Mouse (Mus musculus) MEL (cell line): ENCODE measurements around the gene Naa50. TPM values are rescaled to one million over a fixed set of nuclear protein-coding genes. Genes with fewer than 3 reads are reported as not detected.

Source experiments
- DNase-seq: peaks from one replicate; pipeline ENCODE4 v3.0.0; 2011; ENCODE audit warnings: low read depth, low spot score
- H3K27ac ChIP-seq: 2 replicates; pipeline ENCODE4 v1.5.1; 2012; ENCODE audit warnings: low read depth, mild to moderate bottlenecking, control low read depth, low read length, moderate library complexity; ENCODE audit not compliant: control insufficient read depth
- H3K27me3 ChIP-seq, 2 experiments: fragments of 150-350 bp in 1 of 2; sonication (generic) in 1 of 2; 2 replicates each; pipeline ENCODE4 v1.6.1; 2012; ENCODE audit warnings: low read length in 2 of 2, mild to moderate bottlenecking in 2 of 2, improper control_type of control experiment in 1 of 2, moderate library complexity in 1 of 2; ENCODE audit not compliant: insufficient read depth in 2 of 2, control insufficient read depth in 1 of 2
- H3K36me3 ChIP-seq, 2 experiments: 2 replicates each; pipeline ENCODE4 v1.6.1; 2012 to 2014; ENCODE audit warnings: low read length in 2 of 2, improper control_type of control experiment in 1 of 2, inconsistent platforms in 1 of 2, mild to moderate bottlenecking in 1 of 2; ENCODE audit not compliant: insufficient read depth in 2 of 2, control insufficient read depth in 1 of 2
- H3K4me1 ChIP-seq, 2 experiments: fragments of 150-350 bp in 1 of 2; sonication (generic) in 1 of 2; 2 replicates each; pipeline ENCODE4 v1.6.1; 2012; ENCODE audit warnings: low read length in 2 of 2, improper control_type of control experiment in 1 of 2, mild to moderate bottlenecking in 1 of 2; ENCODE audit not compliant: insufficient read depth in 2 of 2, control insufficient read depth in 1 of 2
- H3K4me3 ChIP-seq, 2 experiments: fragments of 150-350 bp in 1 of 2; sonication (generic) in 1 of 2; 2 replicates each; pipeline ENCODE4 v1.5.1; 2012; ENCODE audit warnings: low read depth in 2 of 2, low read length in 2 of 2, mild to moderate bottlenecking in 2 of 2, moderate library complexity in 2 of 2, control low read depth in 1 of 2, improper control_type of control experiment in 1 of 2; ENCODE audit not compliant: control insufficient read depth in 1 of 2, insufficient read depth in 1 of 2
- H3K79me2 ChIP-seq: 2 replicates; pipeline ENCODE4 v1.6.1; 2012; ENCODE audit warnings: mild to moderate bottlenecking, low read length, moderate library complexity; ENCODE audit not compliant: control insufficient read depth, poor library complexity, insufficient read depth
- H3K9ac ChIP-seq: 2 replicates; pipeline ENCODE4 v1.6.1; 2012; ENCODE audit warnings: low read depth, mild to moderate bottlenecking, control low read depth, low read length, moderate library complexity; ENCODE audit not compliant: control insufficient read depth, poor library complexity, severe bottlenecking
- H3K9me3 ChIP-seq: fragments of 150-350 bp; sonication (generic); replicated peaks from 2 replicates; pipeline ENCODE4 v1.6.1; 2012; ENCODE audit warnings: mild to moderate bottlenecking, low read length, improper control_type of control experiment, moderate library complexity; ENCODE audit not compliant: insufficient read depth
- BHLHE40 ChIP-seq: IDR thresholded peaks from 2 replicates; pipeline ENCODE4 v1.6.1; 2012; ENCODE audit warnings: low read depth, mild to moderate bottlenecking, inconsistent platforms, low read length, improper control_type of control experiment, borderline replicate concordance
- CTCF ChIP-seq, 3 experiments: IDR thresholded peaks in 2 of 3; conservative IDR thresholded peaks in 1 of 3; 2 replicates each; pipeline ENCODE4 v1.5.1; 2011 to 2012; ENCODE audit warnings: low read length in 3 of 3, low read depth in 2 of 3, mild to moderate bottlenecking in 2 of 3, improper control_type of control experiment in 1 of 3, inconsistent platforms in 1 of 3, mixed read lengths in 1 of 3, moderate library complexity in 1 of 3; ENCODE audit not compliant: control insufficient read depth in 1 of 3, insufficient read depth in 1 of 3, poor library complexity in 1 of 3, severe bottlenecking in 1 of 3
- ELF1 ChIP-seq: IDR thresholded peaks from 2 replicates; pipeline ENCODE4 v1.6.1; 2014; ENCODE audit warnings: low read depth, mild to moderate bottlenecking, inconsistent platforms, low read length, improper control_type of control experiment, moderate library complexity
- GABPA ChIP-seq: IDR thresholded peaks from 2 replicates; pipeline ENCODE4 v1.6.1; 2012; ENCODE audit warnings: low read depth, mild to moderate bottlenecking, inconsistent platforms, low read length, improper control_type of control experiment, moderate library complexity
- MAFK ChIP-seq: IDR thresholded peaks from 2 replicates; pipeline ENCODE4 v1.6.1; 2011; ENCODE audit warnings: low read depth, mild to moderate bottlenecking, low read length, improper control_type of control experiment, borderline replicate concordance
- MAX ChIP-seq: IDR thresholded peaks from 2 replicates; pipeline ENCODE4 v1.6.1; 2011; ENCODE audit warnings: low read length, improper control_type of control experiment
- MXI1 ChIP-seq: IDR thresholded peaks from 2 replicates; pipeline ENCODE4 v1.6.1; 2011; ENCODE audit warnings: mild to moderate bottlenecking, low read depth, low read length, improper control_type of control experiment
- MYC ChIP-seq: IDR thresholded peaks from 2 replicates; pipeline ENCODE4 v1.6.1; 2011; ENCODE audit warnings: low read depth, mild to moderate bottlenecking, low read length, improper control_type of control experiment, moderate library complexity
- RAD21 ChIP-seq: IDR thresholded peaks from 2 replicates; pipeline ENCODE4 v1.6.1; 2011; ENCODE audit warnings: mild to moderate bottlenecking, low read depth, low read length, improper control_type of control experiment
- RCOR1 ChIP-seq: IDR thresholded peaks from 2 replicates; pipeline ENCODE4 v1.6.1; 2012; ENCODE audit warnings: low read depth, mild to moderate bottlenecking, inconsistent platforms, low read length, improper control_type of control experiment
- SIN3A ChIP-seq: IDR thresholded peaks from 2 replicates; pipeline ENCODE4 v1.6.1; 2012; ENCODE audit warnings: low read length, improper control_type of control experiment, inconsistent platforms
- SMC3 ChIP-seq: IDR thresholded peaks from 2 replicates; pipeline ENCODE4 v1.6.1; 2011; ENCODE audit warnings: low read depth, low read length, improper control_type of control experiment
- USF1 ChIP-seq: IDR thresholded peaks from 2 replicates; pipeline ENCODE4 v1.6.1; 2014; ENCODE audit warnings: low read depth, mild to moderate bottlenecking, inconsistent platforms, low read length, improper control_type of control experiment, moderate library complexity
- ZC3H11A ChIP-seq: IDR thresholded peaks from 2 replicates; pipeline ENCODE4 v1.6.1; 2012; ENCODE audit warnings: low read depth, mild to moderate bottlenecking, inconsistent platforms, low read length, improper control_type of control experiment
- ZMIZ1 ChIP-seq: IDR thresholded peaks from 2 replicates; pipeline ENCODE4 v1.6.1; 2012; ENCODE audit warnings: low read depth, mild to moderate bottlenecking, inconsistent platforms, low read length, improper control_type of control experiment, moderate library complexity
- ZNF384 ChIP-seq: IDR thresholded peaks from 2 replicates; pipeline ENCODE4 v1.6.1; 2012; ENCODE audit warnings: low read depth, mild to moderate bottlenecking, inconsistent platforms, low read length, improper control_type of control experiment
- polyA plus RNA-seq, 2 experiments: library from polyadenylated mRNA; stranded (reverse) in 1 of 2; unstranded in 1 of 2; fragments of >175 nt in 1 of 2; fragments of >200 nt in 1 of 2; gene quantifications; 2 replicates each; pipeline versions ENCODE4 v1.2.1 to v1.2.4; 2012; ENCODE audit warnings: low replicate concordance in 2 of 2, low read depth in 1 of 2; ENCODE audit not compliant: insufficient read length in 2 of 2, insufficient read depth in 1 of 2, missing spikeins in 1 of 2
- total RNA-seq: library from RNA; depleted of rRNA; stranded (reverse); fragments of 300-350 nt; gene quantifications from 2 replicates; pipeline ENCODE4 v1.2.3, GENCODE M21; 2012

The Naa50 gene
- total and polyA plus RNA-seq, 3 experiments, result 52.1 to 204 (median 90.4) TPM

GRCm38 (mm10) chr16:44102925-44103324 lies 36.7 kb upstream of the Naa50 start:
- Histone ChIP-seq H3K4me3 (no peak overlapping the region), H3K27me3 (no peaks in the 10 kb centered on the region), H3K9me3 (no peaks in the 10 kb centered on the region), H3K9ac (no peak overlapping the region), H3K27ac (no peak overlapping the region), H3K79me2 (no peaks in the 10 kb centered on the region), H3K36me3 (peaks cover 0 to 16% of the 10 kb centered on the region in 2 experiments; a peak in 2 of 4 replicates), H3K4me1 (no peaks in the 10 kb centered on the region)
- DNase-seq, result peak; percentile 23
- TF ChIP-seq RAD21 (peak; percentile 6), MYC (no peak), CTCF (IDR thresholded peaks at IDR 0.05 in 2 of 3, conservative IDR thresholded peaks at IDR 0.05 in 1 of 3; ENCODE audit: control insufficient read depth in 1 of 3, insufficient read depth in 1 of 3, low read depth in 2 of 3, low read length in 3 of 3, poor library complexity in 1 of 3, severe bottlenecking in 1 of 3) (peak in 2 of 3 experiments; percentile 19 to 39; a peak in 3 of 6 replicates), SMC3 (0 out of 2 replicates have a peak, but pooled peaks have one; percentile 24)

GRCm38 (mm10) chr16:44103806-44104766 lies 35.5 kb upstream of the Naa50 start:
- peaks cover 0 to 7% of the 10 kb centered on the region in 2 experiments; a peak in 2 of 4 replicates for H3K36me3 ChIP-seq
- H3K27me3 ChIP-seq, result no peaks in the 10 kb centered on the region
- no peak overlapping the region for H3K27ac ChIP-seq
- H3K79me2 ChIP-seq, result no peaks in the 10 kb centered on the region
- no peak overlapping the region for H3K4me3 ChIP-seq
- peak; percentile 51 for DNase-seq
- H3K4me1 ChIP-seq, result no peaks in the 10 kb centered on the region
- no peaks in the 10 kb centered on the region for H3K9me3 ChIP-seq
- no peak overlapping the region for H3K9ac ChIP-seq
- TF ChIP-seq MXI1, result no peak
- TF ChIP-seq ZNF384, result peak; percentile 70
- no peak for TF ChIP-seq ZC3H11A
- 0 out of 2 replicates have a peak, but pooled peaks have one; percentile 16 for TF ChIP-seq SMC3
- no peak for TF ChIP-seq ELF1
- TF ChIP-seq CTCF (IDR thresholded peaks at IDR 0.05 in 2 of 3, conservative IDR thresholded peaks at IDR 0.05 in 1 of 3; ENCODE audit: control insufficient read depth in 1 of 3, insufficient read depth in 1 of 3, low read depth in 2 of 3, low read length in 3 of 3, poor library complexity in 1 of 3, severe bottlenecking in 1 of 3), result peak in 2 of 3 experiments; percentile 32 to 47

GRCm38 (mm10) chr16:44105211-44105610 lies 34.4 kb upstream of the Naa50 start:
- DNase-seq, result no peak
- TF ChIP-seq ZMIZ1 (no peak), MAX (no peak), RAD21 (no peak), GABPA (no peak), MAFK (no peak), RCOR1 (no peak), USF1 (no peak), ELF1 (no peak), BHLHE40 (no peak), SIN3A (no peak), ZC3H11A (no peak)
- no peaks in the 10 kb centered on the region for H3K4me1 ChIP-seq
- no peaks in the 10 kb centered on the region for H3K79me2 ChIP-seq
- no peak overlapping the region for H3K27ac ChIP-seq
- no peaks in the 10 kb centered on the region for H3K9me3 ChIP-seq
- H3K27me3 ChIP-seq, result no peaks in the 10 kb centered on the region
- no peak overlapping the region for H3K9ac ChIP-seq
- peaks cover 0 to 5% of the 10 kb centered on the region in 2 experiments; a peak in 2 of 4 replicates for H3K36me3 ChIP-seq
- no peak overlapping the region for H3K4me3 ChIP-seq
